Mouse (Mus musculus) thymus, adult 2 months (tissue): ENCODE data around the gene Abr.

ENCODE experiments used
- CTCF ChIP-seq: fragments of 200-500 bp; IDR thresholded peaks from 2 replicates; pipeline ENCODE4 v1.5.1; 2012; ENCODE audit warnings: mild to moderate bottlenecking, control low read depth, low read length, moderate library complexity, borderline replicate concordance; ENCODE audit not compliant: control insufficient read depth, poor library complexity, insufficient read depth; ENCODE audit errors: extremely low read depth
- POLR2A ChIP-seq: fragments of 200-500 bp; IDR thresholded peaks from 2 replicates; pipeline ENCODE4 v1.6.1; 2012; ENCODE audit warnings: mild to moderate bottlenecking, low read length, control low read depth, moderate library complexity; ENCODE audit not compliant: control insufficient read depth, poor library complexity, insufficient read depth; ENCODE audit errors: extremely low read depth

GRCm38 (mm10) chr11:76557837-76558236, 64.3 kb downstream of the Abr start:
- TF ChIP-seq CTCF (no peak), POLR2A (no peak)
